19 mouse cellular contexts compared by ENCODE assay signal in the genomic region with DNA sequence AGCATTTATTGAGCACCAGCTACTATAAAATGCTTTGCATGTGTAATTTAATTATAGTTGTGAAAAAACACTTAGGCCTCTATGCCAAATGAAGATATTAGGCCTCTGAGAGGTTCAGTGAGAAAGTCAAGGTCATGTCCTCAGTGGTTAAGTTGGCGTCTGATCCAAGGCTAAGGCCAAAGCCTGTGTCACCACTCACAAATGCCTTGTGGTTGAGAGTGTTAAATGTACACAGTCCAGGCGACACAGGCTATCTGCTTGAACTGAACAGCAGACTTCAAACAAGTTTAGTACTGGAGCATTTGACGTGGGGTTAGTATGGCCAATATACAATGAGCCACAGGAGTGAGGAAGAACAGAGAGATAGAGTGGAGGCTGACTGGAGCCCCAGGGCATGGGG.
DNase-seq lines count a peak whose midpoint lies in the region; ATAC-seq and TF ChIP-seq lines count a peak whose summit lies in the region.
"Had no signal": no experiment of that assay in that cellular context is flagged by ENCODE, and none has a peak within 500 bp of the region (broad histone marks: within the 10 kb centered on the region; RNA-seq: fewer than 3 reads in every experiment).

No protein-coding gene starts in this region.

- no peak for ATAC-seq in heart, embryonic 12.5 days (ENCODE audit: insufficient number of reproducible peaks, low FRiP score)
- no peak; the same call in 1 of the 2 replicates for ATAC-seq in heart, embryonic 16.5 days (replicated peaks; ENCODE audit: extremely low read depth, insufficient read depth, low FRiP score)
- peak; percentile 56; the same call in 1 of the 2 replicates for ATAC-seq in heart, postnatal 0 days (ENCODE audit: insufficient read depth, low read depth)
- no peak for ATAC-seq in midbrain, embryonic 15.5 days (replicated peaks)
- ATAC-seq: forebrain, embryonic 13.5 days; forebrain, postnatal 0 days had no signal

- DNase-seq in adrenal gland, postnatal 14 days, result peak; percentile 41
- DNase-seq in adrenal gland, postnatal 4 days (ENCODE audit: low spot score in 2 of 2), result no peak
- no peak for DNase-seq in heart, postnatal 25 days (ENCODE audit: low spot score)
- no peak for DNase-seq in heart, adult 18-20 months
- no peak for DNase-seq in heart, postnatal 0 days (ENCODE audit: low spot score)
- DNase-seq: cerebellum, adult 2 months; cerebellum, postnatal 10 days; forebrain, postnatal 0 days; gastrocnemius, adult 2 months; gastrocnemius, postnatal 25 days; kidney, adult 11 months; kidney, adult 9 months had no signal

- intact Hi-C loops in heart, postnatal 25 days (cut with DNase I), result no loop called here

- no peaks in the 10 kb centered on the region for H3K36me3 ChIP-seq in heart, embryonic 12.5 days
- H3K36me3 ChIP-seq in heart, embryonic 16.5 days (ENCODE audit: control insufficient read depth, insufficient read depth), result no peaks in the 10 kb centered on the region
- H3K36me3 ChIP-seq in heart, postnatal 0 days (replicated peaks; ENCODE audit: control insufficient read depth, insufficient read depth, low read length), result no peaks in the 10 kb centered on the region
- no peaks in the 10 kb centered on the region for H3K36me3 ChIP-seq in midbrain, embryonic 15.5 days (replicated peaks)
- H3K36me3 ChIP-seq: embryonic facial prominence, embryonic 10.5 days; hindbrain, embryonic 15.5 days had no signal

- TF ChIP-seq EP300 in heart, postnatal 0 days (IDR thresholded peaks at IDR 0.05; ENCODE audit: low read depth), result no peak

- no peak for TF ChIP-seq CTCF in heart, postnatal 0 days (IDR thresholded peaks at IDR 0.05; ENCODE audit: low read depth)

- H3K9ac ChIP-seq in heart, embryonic 12.5 days, result no peak overlapping the region
- no peak overlapping the region for H3K9ac ChIP-seq in heart, embryonic 16.5 days (ENCODE audit: low read length)
- no peak overlapping the region for H3K9ac ChIP-seq in heart, postnatal 0 days (replicated peaks; ENCODE audit: low read depth, low read length)
- no peak overlapping the region for H3K9ac ChIP-seq in midbrain, embryonic 15.5 days
- H3K9ac ChIP-seq: forebrain, embryonic 13.5 days; forebrain, postnatal 0 days; hindbrain, embryonic 15.5 days had no signal

- peaks cover 53% of the 10 kb centered on the region for H3K4me1 ChIP-seq in heart, embryonic 12.5 days (replicated peaks)
- H3K4me1 ChIP-seq in heart, embryonic 16.5 days (ENCODE audit: control insufficient read depth, insufficient read depth, low read length), result peaks cover 44% of the 10 kb centered on the region
- peaks cover 49% of the 10 kb centered on the region for H3K4me1 ChIP-seq in heart, postnatal 0 days (ENCODE audit: control insufficient read depth, insufficient read depth)
- no peaks in the 10 kb centered on the region for H3K4me1 ChIP-seq in midbrain, embryonic 15.5 days
- H3K4me1 ChIP-seq: forebrain, embryonic 13.5 days; hindbrain, embryonic 15.5 days had no signal

- no peak overlapping the region for H3K4me2 ChIP-seq in heart, embryonic 12.5 days
- H3K4me2 ChIP-seq in heart, embryonic 16.5 days (ENCODE audit: low read depth, low read length), result no peak overlapping the region
- no peak overlapping the region for H3K4me2 ChIP-seq in heart, postnatal 0 days (ENCODE audit: low read depth, low read length)
- H3K4me2 ChIP-seq in midbrain, embryonic 15.5 days, result no peak overlapping the region
- H3K4me2 ChIP-seq: forebrain, embryonic 13.5 days; hindbrain, embryonic 15.5 days had no signal

- no peaks in the 10 kb centered on the region for H3K9me3 ChIP-seq in heart, embryonic 12.5 days (replicated peaks)
- H3K9me3 ChIP-seq in heart, embryonic 16.5 days (replicated peaks; ENCODE audit: control insufficient read depth, low read length), result no peaks in the 10 kb centered on the region
- no peaks in the 10 kb centered on the region for H3K9me3 ChIP-seq in heart, postnatal 0 days (replicated peaks; ENCODE audit: control insufficient read depth, low read length)
- H3K9me3 ChIP-seq in midbrain, embryonic 15.5 days, result no peaks in the 10 kb centered on the region
- H3K9me3 ChIP-seq: embryonic facial prominence, embryonic 10.5 days; forebrain, embryonic 13.5 days; hindbrain, embryonic 15.5 days had no signal

- no peaks in the 10 kb centered on the region for H3K27me3 ChIP-seq in heart, embryonic 12.5 days (replicated peaks)
- no peaks in the 10 kb centered on the region for H3K27me3 ChIP-seq in heart, embryonic 16.5 days (ENCODE audit: control insufficient read depth, insufficient read depth, low read length)
- no peaks in the 10 kb centered on the region for H3K27me3 ChIP-seq in heart, postnatal 0 days (ENCODE audit: control insufficient read depth, insufficient read depth, low read length)
- H3K27me3 ChIP-seq in midbrain, embryonic 15.5 days (replicated peaks), result no peaks in the 10 kb centered on the region
- H3K27me3 ChIP-seq: forebrain, embryonic 13.5 days; hindbrain, embryonic 15.5 days had no signal

- H3K4me3 ChIP-seq in heart, embryonic 12.5 days, result no peak overlapping the region
- no peak overlapping the region for H3K4me3 ChIP-seq in heart, embryonic 16.5 days (ENCODE audit: low read length)
- no peak overlapping the region for H3K4me3 ChIP-seq in heart, postnatal 0 days (ENCODE audit: low read depth, low read length)
- H3K4me3 ChIP-seq in midbrain, embryonic 15.5 days, result no peak overlapping the region
- H3K4me3 ChIP-seq: embryonic facial prominence, embryonic 10.5 days; forebrain, embryonic 13.5 days; gastrocnemius, adult 2 months; hindbrain, embryonic 15.5 days had no signal

- 49% methylated on average over 3 of the region's 3 CpGs for WGBS in heart, embryonic 12.5 days
- WGBS in heart, embryonic 16.5 days, result 37% methylated on average over 3 of the region's 3 CpGs
- 37% methylated on average over 3 of the region's 3 CpGs for WGBS in heart, postnatal 0 days
- WGBS in midbrain, embryonic 15.5 days, result 90% methylated on average over 3 of the region's 3 CpGs

- H3K27ac ChIP-seq in heart, embryonic 12.5 days (ENCODE audit: poor library complexity, severe bottlenecking), result peak overlapping the region; percentile 31
- H3K27ac ChIP-seq in heart, embryonic 16.5 days (ENCODE audit: low read length), result peak overlapping the region; percentile 79
- H3K27ac ChIP-seq in heart, postnatal 0 days (ENCODE audit: low read depth), result peak overlapping the region; percentile 71
- H3K27ac ChIP-seq in midbrain, embryonic 15.5 days, result no peak overlapping the region
- H3K27ac ChIP-seq: embryonic facial prominence, embryonic 10.5 days; forebrain, embryonic 13.5 days; gastrocnemius, adult 2 months; hindbrain, embryonic 15.5 days; kidney, postnatal 0 days had no signal
